Mouse (Mus musculus) bone marrow macrophage, adult 2 months (primary cell): ENCODE results near the gene Hspa8.

Source experiments
- CTCF ChIP-seq: IDR thresholded peaks from 2 replicates; pipeline ENCODE4 v1.5.1; 2012; ENCODE audit warnings: low read depth, mild to moderate bottlenecking, low read length, moderate library complexity
- POLR2A ChIP-seq: IDR thresholded peaks from 2 replicates; pipeline ENCODE4 v1.6.1; 2012; ENCODE audit warnings: mild to moderate bottlenecking, low read depth, low read length, borderline replicate concordance

GRCm38 (mm10) chr9:40784374-40784967 lies 16.3 kb upstream of the Hspa8 start:
- TF ChIP-seq CTCF (no peak), POLR2A (no peak)
